Mouse (Mus musculus) skeletal muscle tissue, postnatal 0 days (tissue): ENCODE measurements around the gene Mrtfa. TPM values are rescaled to one million over a fixed set of nuclear protein-coding genes. Genes with fewer than 3 reads are reported as not detected.

Experiments
- polyA plus RNA-seq: library from polyadenylated mRNA; unstranded; fragments of >200 nt; fragmentation: Nextera tagmentation; extraction: Ambion mirVana; gene quantifications from 2 replicates; pipeline ENCODE4 v1.2.1, GENCODE M21; 2015

Mrtfa gene
- polyA plus RNA-seq, result 17.9 and 20.3 TPM in 2 replicates

DNA sequence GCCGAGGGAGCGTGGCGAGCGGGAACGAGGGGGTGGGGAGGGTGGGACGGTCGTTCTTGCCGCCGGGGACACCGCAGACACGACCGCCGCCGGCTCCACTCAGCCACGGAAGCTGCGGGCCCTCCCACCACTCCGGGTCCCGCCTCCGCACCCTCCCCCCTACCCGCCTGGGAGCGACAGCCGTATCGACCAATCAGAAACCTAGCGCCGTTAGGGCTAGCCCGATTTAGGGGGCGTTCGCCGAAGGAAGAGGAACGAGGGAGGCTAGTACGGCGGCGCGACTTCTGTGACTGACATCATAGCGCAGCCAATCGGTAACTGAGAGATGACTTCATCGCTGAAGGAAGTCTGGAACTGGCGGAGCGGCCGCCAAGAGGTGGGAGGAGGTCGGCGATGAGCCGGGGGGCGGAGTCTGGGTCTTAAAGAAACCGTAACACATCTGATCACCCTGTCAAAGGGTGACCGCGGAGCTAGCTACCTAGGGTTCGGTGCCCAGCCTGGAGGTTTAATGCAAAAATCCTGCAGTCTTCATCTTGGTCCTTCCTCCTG, at the start of gene Mrtfa:
TSS of gene Mrtfa (minus strand) at position 128 of the 549 bp plus-strand sequence.

DNA sequence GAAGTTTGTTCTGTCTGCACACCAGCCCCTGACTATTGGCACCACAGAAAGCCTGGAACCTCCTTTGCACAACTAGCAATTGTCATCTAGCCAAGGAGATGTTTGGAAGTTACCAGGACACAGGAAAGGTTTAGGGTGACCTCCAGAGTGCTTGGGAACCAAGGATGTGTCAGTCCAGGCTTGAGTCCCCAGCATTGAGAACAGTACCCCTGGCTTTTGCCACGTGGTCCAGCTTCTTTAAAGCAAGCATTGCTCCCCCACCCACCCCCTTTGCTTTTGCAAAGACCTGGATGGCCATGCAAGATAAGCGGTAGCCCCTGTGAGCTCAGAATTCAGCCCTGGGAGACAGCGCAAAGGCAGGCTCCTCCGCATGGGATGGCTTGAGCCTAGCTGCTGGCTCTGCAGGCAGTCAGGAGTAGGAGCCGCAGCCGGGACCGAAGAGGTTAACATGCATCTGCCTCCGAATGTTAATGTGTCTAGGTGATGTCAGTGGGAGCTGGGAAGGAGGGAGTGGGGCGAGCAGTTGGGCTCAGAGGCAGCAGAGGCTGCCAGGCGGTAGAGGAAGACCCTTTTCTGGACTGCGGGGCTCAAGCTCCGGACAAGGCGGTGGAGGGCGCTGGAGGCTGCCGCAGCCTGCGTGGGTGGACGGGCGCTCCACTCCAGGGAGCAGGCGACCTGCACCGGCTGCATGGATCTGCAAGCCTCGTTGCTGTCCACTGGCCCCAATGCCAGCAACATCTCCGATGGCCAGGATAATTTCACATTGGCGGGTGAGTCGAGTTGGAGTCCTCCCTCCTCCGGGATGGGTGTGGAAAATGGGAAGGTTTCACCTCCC, 44.7 kb upstream of the Mrtfa start, which contains the start of gene Mchr1:
TSS of gene Mchr1 (plus strand) at position 414 of the 835 bp plus-strand sequence.

DNA sequence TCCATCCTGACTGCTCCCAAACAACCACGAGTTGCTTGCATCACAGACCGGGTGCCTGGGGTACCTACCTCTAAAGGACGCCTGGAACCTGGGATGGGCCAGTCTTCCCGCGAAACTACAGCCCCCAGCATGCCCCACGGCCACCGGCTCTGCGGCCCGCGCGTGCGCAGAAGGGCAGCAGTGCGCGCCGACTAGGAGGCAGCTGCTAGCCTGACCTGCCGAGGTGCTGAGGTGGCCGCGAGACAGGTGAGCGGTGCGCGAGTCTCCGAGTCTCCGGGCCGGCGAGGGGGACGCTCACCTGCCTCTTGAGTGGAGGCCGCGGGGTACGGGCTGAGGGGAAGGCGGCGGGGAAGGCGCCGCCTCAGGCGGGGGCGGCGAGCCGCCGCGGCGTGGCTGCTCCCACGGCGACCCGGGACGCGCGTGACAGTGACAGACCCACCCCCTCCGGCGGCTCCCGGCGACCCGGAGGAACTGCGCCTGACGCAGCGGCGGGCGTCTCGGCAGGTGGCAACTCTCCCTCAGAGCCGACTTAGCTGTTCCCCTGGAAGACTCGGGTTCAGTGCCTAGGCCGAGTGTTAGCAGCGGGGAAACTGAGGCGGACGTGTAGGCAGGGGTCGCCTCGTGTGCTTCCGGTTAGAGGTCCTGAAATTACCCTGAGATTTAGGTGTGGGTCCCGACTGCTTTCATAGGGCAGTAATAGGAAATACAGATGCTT, 212.8 kb downstream of the Mrtfa start, which contains the start of gene Sgsm3:
TSS of gene Sgsm3 (plus strand) at position 146 of the 715 bp plus-strand sequence.

Other genes with a start within 250 kb of the Mrtfa start
- 174 and 190 TPM in 2 replicates for gene Adsl, start 242.3 kb downstream of the Mrtfa start, polyA plus RNA-seq
- gene Sgsm3, start 213.0 kb downstream of the Mrtfa start, polyA plus RNA-seq, result 11.4 and 13.7 TPM in 2 replicates
- 5.0 and 5.6 TPM in 2 replicates for gene Mchr1, start 44.7 kb upstream of the Mrtfa start, polyA plus RNA-seq
- 38.4 and 50.4 TPM in 2 replicates for gene Slc25a17, start 170.1 kb upstream of the Mrtfa start, polyA plus RNA-seq
- 92.6 and 109 TPM in 2 replicates for gene St13, start 209.3 kb upstream of the Mrtfa start, polyA plus RNA-seq
- gene Xpnpep3, start 209.4 kb upstream of the Mrtfa start, polyA plus RNA-seq, result 5.9 and 6.0 TPM in 2 replicates
- gene Dnajb7, start 217.5 kb upstream of the Mrtfa start, polyA plus RNA-seq, result 0.37 and 0.62 TPM in 2 replicates